Mouse (Mus musculus) gastrocnemius, postnatal 36 days (tissue): ENCODE results near the gene Morn1. TPM values are rescaled to one million over a fixed set of nuclear protein-coding genes. Genes with fewer than 3 reads are reported as not detected.
A peak's percentile ranks its signal among the peaks of the same experiment; 100 is the strongest.
"Not testable (repeated sequence)": the region's sequence is repeated elsewhere in the genome, so short reads cannot be mapped to it uniquely, and the experiment has no call there.

Experiments used
- DNase-seq, 2 experiments: peaks; one replicate each; pipeline ENCODE4 v3.0.0; 2022
- intact Hi-C: fragments of 180-260 bp; cut with DNase I; formaldehyde crosslinking; loops from one replicate; pipeline ENCODE4 v1.15.1; 2025
- total RNA-seq, 2 experiments: library from RNA; stranded (reverse); gene quantifications; 2 replicates each; pipeline ENCODE4 v1.2.3; 2021

Morn1 gene
- total RNA-seq, 2 experiments from 2014 or later = 1.5 to 1.8 TPM

DNA sequence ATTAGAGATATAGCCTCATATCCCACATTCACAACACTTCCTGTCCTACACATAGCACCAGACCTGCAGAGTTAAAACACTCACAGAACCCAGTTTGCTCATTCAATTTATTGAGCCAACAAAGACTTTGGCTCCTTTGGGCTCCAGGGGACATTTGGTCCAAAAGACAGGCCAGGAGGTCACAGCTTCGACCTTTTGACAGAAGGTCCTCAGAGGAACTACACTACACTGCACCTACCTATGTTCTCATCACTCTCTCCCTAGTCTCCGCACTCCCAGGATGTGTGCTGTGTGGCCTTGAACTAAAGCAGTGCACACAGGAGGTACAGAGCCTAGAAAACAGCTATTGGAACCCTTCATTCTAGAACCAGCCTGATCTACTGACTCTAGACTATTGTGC lies 10.6 kb upstream of the Morn1 start:
- intact Hi-C loops = no loop called here
- no peak for DNase-seq

- intact Hi-C loops = no loop called here
- DNase-seq = no peak
Measured at GRCm38 (mm10) chr4:155076677-155077076, 9.7 kb upstream of the Morn1 start.

- intact Hi-C loops = not testable (repeated sequence)
Measured at GRCm38 (mm10) chr4:155078808-155079207, 7.6 kb upstream of the Morn1 start.

GRCm38 (mm10) chr4:155079666-155080065 lies 6.7 kb upstream of the Morn1 start:
- intact Hi-C loops = no loop called here
- DNase-seq = no peak

More at GRCm38 (mm10) chr4:155078808-155079207, 7.6 kb upstream of the Morn1 start:
- not testable (repeated sequence) for DNase-seq

DNA sequence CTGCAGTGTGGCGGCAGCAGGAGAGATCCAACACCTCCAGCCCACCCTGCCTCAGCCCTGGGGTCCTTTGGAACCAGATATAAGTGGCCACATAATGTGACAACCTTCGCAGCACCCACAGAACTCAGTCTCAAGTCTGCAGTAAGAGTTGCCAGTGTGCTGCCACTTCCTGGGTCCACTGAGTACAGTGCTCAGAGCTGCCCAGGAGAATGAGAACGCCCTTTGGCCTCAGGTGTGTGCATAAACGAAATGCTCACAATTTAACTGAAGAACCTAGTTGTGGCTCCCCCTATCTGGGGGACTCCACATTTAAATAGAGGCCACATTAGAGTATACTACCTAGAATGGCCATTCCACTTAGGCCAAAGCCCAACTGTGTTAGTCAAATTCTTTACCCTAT lies 2.8 kb upstream of the Morn1 start:
- intact Hi-C loops = no loop called here
- no peak for DNase-seq

GRCm38 (mm10) chr4:155084351-155084750 lies 2.0 kb upstream of the Morn1 start:
- DNase-seq = no peak
- intact Hi-C loops = no loop called here

DNA sequence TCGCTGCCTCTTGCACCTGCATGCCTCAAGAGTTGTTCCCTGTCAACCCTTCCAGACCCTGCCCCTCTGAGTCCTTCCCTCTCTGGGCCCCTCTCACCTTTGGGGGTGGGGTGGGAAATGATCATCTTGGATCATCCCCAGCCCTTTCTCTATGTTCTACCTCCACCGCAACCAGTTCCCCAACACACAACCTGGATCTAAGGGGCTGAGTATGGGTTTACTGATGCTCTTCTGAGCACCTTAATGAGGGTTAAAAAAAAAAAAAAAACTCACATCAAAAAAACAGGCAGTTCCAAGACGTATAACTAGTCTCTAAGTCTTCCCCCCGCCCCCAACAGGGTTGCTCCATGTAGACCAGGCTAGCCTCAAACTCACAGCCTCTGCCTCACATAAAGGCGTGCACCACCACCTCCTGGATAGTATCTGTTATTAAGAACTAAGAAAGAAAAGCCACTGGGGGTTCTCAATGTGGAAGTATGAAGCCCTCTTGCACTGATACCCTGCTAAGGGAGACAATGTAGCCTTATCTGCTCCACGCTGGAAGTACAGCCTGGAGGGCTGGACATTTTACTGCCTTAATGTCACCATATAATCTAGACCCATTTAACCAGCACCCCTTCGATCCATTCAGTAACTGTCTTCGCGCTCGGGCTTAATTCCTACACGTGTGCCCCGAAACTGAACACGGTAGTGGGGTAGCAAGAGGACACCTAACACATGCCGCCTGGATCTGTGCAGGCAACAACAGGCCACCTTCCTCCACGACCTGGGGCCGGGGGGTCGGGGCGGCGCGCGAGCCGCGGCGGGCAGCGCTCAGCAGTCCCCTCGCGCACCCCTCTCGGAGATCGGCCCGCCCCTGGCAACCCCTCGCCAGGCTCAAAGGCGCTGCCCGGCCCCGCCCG lies 920 bp upstream of the Morn1 start:
- intact Hi-C loops = no loop called here
- no peak for DNase-seq

GRCm38 (mm10) chr4:155089241-155089640 lies 2.9 kb downstream of the Morn1 start:
- DNase-seq = no peak
- intact Hi-C loops = no loop called here

DNA sequence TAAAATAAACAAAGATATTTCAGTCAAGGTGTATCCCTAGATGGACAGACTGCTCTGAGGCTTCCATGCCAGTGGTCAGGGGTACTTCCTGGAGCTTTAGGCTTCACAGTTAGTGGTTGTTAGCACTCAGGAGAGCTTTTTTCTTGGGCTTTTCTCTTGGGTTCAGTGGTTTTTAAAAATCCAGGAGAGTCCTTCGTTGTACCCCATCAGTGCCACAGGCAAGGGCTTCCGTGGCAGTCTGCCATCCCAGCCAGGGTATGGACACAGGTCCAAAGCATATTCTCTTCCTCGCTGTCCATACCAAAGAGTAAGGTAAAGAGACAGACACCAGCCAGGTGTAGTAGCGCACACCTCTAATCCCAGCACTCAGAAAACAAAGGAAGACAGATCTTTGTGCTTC lies 3.8 kb downstream of the Morn1 start:
- no peak for DNase-seq
- intact Hi-C loops = no loop called here

- no peak for DNase-seq
- intact Hi-C loops = no loop called here
Measured at GRCm38 (mm10) chr4:155090688-155091449, 4.5 kb downstream of the Morn1 start.

DNA sequence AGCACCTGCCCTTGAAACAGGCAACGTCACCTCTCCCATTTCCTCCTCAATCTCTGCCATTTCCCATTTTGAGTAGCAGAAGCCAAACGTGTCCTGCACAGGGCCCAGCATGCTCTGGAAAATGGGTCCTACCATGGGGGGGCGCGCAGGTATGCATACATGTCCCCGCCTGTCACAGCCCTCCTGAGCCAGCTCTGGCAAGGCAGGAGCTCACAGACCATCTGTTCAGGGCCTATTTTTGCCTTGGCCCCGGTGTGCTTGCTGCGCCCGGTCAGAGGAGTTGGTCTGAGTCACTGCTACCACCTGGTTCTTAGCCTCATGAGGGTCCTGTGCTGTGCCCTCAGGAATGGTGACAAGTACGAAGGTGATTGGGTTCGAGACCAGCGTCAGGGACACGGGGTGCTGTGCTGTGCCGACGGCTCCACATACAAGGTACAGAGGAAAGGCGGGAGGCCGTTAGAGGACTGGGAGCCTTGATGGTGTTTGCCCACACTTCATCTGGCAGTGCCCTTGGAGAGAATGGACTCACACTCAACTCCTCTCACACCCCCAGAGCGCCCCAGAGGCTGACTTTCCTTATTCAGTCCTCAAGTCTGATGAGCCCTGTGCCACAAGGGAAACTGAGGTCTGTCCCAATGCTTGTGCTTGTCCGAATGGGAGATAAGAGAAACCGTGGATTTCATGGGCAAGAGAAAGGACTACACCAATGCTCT lies 6.5 kb downstream of the Morn1 start:
- no peak for DNase-seq
- intact Hi-C loops = no loop called here

DNA sequence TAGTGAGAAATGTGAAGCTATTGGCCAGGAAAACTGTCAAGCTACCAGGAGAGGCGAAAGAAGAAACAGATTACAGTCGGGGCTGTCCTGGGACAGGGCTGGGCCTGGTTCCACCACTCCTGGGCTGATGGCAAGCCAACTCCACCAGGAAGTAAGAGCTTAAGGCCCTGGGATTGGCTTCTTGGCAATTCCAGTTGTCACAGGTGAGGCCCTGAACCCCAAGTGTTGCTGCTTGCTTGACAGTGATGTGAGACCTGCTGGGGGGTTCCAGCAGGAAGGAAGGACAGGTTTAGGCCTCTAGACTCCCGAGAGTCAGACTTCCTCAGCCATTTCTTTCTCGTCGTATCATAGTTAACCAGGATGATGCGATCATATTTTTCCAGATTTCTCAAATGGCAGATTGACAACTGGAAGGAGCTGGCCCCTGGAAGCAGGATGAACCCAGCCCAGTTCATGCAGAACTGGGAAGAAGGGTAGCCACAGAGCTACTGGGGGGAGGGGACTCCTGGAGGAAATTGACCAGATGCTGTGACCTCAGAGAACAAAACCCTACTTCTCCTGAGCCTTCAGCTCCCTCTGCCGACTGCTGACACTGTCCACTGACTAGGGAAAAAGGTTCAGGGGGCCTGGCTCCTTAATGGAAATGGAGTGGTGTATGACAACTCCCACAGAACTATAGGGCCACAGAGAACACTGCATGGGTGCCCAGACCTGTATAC lies 7.2 kb downstream of the Morn1 start:
- intact Hi-C loops = loop anchor here (2.0 kb wide), 1 partner anchor 215 kb away; no protein-coding TSS in a partner anchor
- DNase-seq = no peak

DNA sequence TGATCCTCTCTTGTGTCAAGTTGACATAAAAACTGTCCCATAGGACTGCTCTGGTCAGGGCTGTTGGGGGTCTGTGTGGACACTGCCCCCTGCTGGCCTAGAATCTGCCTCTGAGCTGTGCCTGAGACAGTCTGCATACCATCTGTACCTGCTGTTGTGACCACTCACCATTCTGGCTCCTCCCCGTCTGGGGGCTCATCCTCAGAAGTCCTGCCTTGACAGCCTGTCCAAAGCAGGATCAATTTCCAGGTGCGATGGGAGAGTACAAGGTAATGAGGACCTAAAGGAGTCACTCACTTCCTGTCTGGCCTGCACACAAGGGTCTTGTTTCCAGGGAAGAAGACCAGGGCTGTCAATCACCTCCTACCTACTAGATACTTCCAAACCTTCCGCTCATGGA lies 8.2 kb downstream of the Morn1 start:
- intact Hi-C loops = loop anchor here (2.0 kb wide), 1 partner anchor 214 kb away; no protein-coding TSS in a partner anchor
- no peak for DNase-seq

DNA sequence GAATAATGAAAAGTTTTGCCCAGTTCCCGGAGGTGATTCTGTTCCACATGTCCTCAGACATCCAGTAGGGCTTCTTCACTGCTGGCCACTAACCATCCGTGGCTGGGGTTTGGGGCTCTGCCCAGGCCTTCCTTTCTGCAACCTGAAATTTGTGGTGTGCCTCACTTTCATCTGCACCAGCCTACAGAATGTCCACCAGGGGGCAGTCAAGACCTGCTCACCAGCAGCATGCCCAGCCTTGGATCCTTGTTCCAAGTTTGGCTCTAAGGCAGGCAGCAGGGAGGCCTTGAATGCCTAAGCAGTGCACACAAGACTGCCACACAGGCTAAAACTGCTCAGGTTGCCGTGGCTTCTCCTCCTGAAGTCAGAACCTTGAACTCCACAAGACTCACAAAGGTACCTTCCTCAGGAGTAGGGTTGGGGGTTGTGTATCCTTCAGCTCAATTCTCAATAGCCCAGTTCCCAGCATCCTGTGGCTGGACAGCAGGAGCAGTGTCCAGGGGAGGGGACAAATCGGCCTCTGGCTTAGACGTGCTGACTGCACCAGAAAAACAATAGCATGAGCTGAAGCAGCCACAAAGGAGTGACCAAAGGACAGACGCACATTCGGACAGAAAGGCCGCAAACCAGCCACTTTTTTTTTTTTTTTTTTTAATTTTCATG lies 9.0 kb downstream of the Morn1 start:
- intact Hi-C loops = loop anchor here (1.0 to 2.0 kb wide), 2 partner anchors 154 to 213 kb away; partner anchors contain the start of gene Faap20
- DNase-seq = peak; percentile 80

GRCm38 (mm10) chr4:155095967-155096366 lies 9.6 kb downstream of the Morn1 start:
- DNase-seq = no peak
- intact Hi-C loops = loop anchor here (1.0 to 2.0 kb wide), 2 partner anchors 153 to 213 kb away; partner anchors contain the start of gene Faap20

DNA sequence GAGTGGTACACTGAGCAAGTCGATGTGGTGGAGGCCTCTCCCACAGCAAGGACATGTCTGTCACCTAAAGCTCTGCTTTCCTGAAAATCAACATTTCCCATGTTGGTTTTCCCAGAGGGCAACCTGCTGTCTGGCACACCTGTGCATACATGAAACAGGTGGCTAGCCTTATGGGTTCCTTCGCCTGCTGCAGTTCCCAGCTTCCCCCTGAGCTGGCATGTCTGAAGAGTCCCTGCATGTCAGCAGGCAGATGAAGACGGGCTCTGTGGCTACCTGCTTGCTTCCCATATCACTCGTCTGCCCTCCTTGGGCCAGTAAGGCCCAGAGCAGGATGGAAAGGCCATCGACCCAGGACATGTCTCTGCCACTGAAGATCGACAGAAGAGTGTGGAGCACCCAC lies 11.1 kb downstream of the Morn1 start:
- intact Hi-C loops = no loop called here
- no peak for DNase-seq

- no peak for DNase-seq
- intact Hi-C loops = no loop called here
Measured at GRCm38 (mm10) chr4:155098572-155098971, 12.2 kb downstream of the Morn1 start.

DNA sequence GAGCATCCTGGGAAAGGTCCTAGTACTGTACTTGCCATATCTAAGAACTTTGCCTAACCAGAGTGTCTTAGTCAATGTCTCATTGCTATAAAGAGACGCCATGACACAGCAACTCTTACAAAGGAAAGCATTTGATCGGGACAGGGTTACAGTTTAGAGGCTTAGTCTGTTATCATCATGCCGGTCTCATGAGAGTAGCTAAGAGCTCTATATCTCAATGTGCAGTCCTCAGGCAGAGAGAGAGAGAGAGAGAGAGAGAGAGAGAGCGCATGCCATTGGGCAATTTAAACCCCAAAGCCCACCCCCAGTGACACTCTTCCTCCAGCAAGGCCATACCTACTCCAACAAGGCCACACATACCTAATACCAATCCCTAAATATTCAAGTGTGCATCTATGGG lies 21.5 kb downstream of the Morn1 start:
- DNase-seq = no peak
- intact Hi-C loops = loop anchor here (10.0 kb wide), 1 partner anchor 507 kb away; no protein-coding TSS in a partner anchor

- no peak for DNase-seq
- intact Hi-C loops = loop anchor here (10.0 kb wide), 1 partner anchor 505 kb away; no protein-coding TSS in a partner anchor
Measured at GRCm38 (mm10) chr4:155109471-155109870, 23.1 kb downstream of the Morn1 start.
